ENCODE assay signal across 19 mouse cellular contexts in genomic region chr1:31096466-31096793, GRCm38 (mm10).
DNase-seq lines count a peak whose midpoint lies in the region; ATAC-seq and TF ChIP-seq lines count a peak whose summit lies in the region.
"Had no signal": no experiment of that assay in that cellular context is flagged by ENCODE, and none has a peak within 500 bp of the region (broad histone marks: within the 10 kb centered on the region; RNA-seq: fewer than 3 reads in every experiment).

No protein-coding gene starts in this region.

- no peaks in the 10 kb centered on the region for H3K9me3 ChIP-seq in lung, embryonic 14.5 days (ENCODE audit: low read depth, low read length)
- H3K9me3 ChIP-seq in embryonic facial prominence, embryonic 14.5 days (ENCODE audit: control insufficient read depth, low read length) = no peaks in the 10 kb centered on the region
- H3K9me3 ChIP-seq in liver, embryonic 14.5 days (ENCODE audit: control insufficient read depth, low read length) = no peaks in the 10 kb centered on the region
- H3K9me3 ChIP-seq in stomach, postnatal 0 days (ENCODE audit: control insufficient read depth, low read length) = no peaks in the 10 kb centered on the region
- H3K9me3 ChIP-seq: embryonic facial prominence, embryonic 12.5 days; heart, embryonic 12.5 days; hindbrain, embryonic 12.5 days; limb, embryonic 12.5 days; midbrain, embryonic 12.5 days; neural tube, embryonic 12.5 days had no signal

- no peak for DNase-seq in lung, embryonic 14.5 days
- DNase-seq in lung, adult 2 months = no peak
- DNase-seq in embryonic facial prominence, embryonic 14.5 days (ENCODE audit: low spot score) = no peak
- no peak for DNase-seq in liver, embryonic 14.5 days (ENCODE audit: low read depth in 3 of 3, low spot score in 3 of 3)
- peak; percentile 20 for DNase-seq in stomach, postnatal 0 days (ENCODE audit: low spot score)
- DNase-seq in cerebellum, adult 8-10 months = no peak
- no peak for DNase-seq in cerebellum, adult 11 months
- no peak for DNase-seq in cerebellum, adult 9-11 months
- DNase-seq: kidney, adult 9 months; kidney, postnatal 36 days had no signal

- no peak overlapping the region for H3K4me2 ChIP-seq in lung, embryonic 14.5 days
- no peak overlapping the region for H3K4me2 ChIP-seq in embryonic facial prominence, embryonic 14.5 days (ENCODE audit: low read depth, low read length)
- H3K4me2 ChIP-seq in liver, embryonic 14.5 days (ENCODE audit: low read depth) = no peak overlapping the region
- no peak overlapping the region; the same call in 1 of the 2 replicates for H3K4me2 ChIP-seq in stomach, postnatal 0 days (replicated peaks; ENCODE audit: low read depth)
- H3K4me2 ChIP-seq: embryonic facial prominence, embryonic 12.5 days; heart, embryonic 12.5 days; hindbrain, embryonic 12.5 days; limb, embryonic 12.5 days; midbrain, embryonic 12.5 days; neural tube, embryonic 12.5 days had no signal

- peaks cover 10% of the 10 kb centered on the region for H3K4me1 ChIP-seq in lung, embryonic 14.5 days (ENCODE audit: insufficient read depth)
- H3K4me1 ChIP-seq in lung, adult 2 months (ENCODE audit: control insufficient read depth, insufficient read depth, low read length) = peaks cover 8% of the 10 kb centered on the region; the same call in 1 of the 2 replicates
- peaks cover 3% of the 10 kb centered on the region; the same call in 1 of the 2 replicates for H3K4me1 ChIP-seq in embryonic facial prominence, embryonic 14.5 days (ENCODE audit: control insufficient read depth, insufficient read depth, low read length)
- H3K4me1 ChIP-seq in liver, embryonic 14.5 days (replicated peaks; ENCODE audit: control insufficient read depth in 2 of 2, insufficient read depth in 2 of 2, low read length in 1 of 2) = 0 out of 4 replicates have a peak, but pooled peaks cover 0 to 6% of the 10 kb centered on the region in 2 experiments
- H3K4me1 ChIP-seq in stomach, postnatal 0 days (replicated peaks; ENCODE audit: control insufficient read depth, insufficient read depth) = 0 out of 2 replicates have a peak, but pooled peaks cover 3% of the 10 kb centered on the region
- H3K4me1 ChIP-seq: hindbrain, embryonic 12.5 days; limb, embryonic 12.5 days; midbrain, embryonic 12.5 days; neural tube, embryonic 12.5 days had no signal

- no peaks in the 10 kb centered on the region for H3K36me3 ChIP-seq in lung, embryonic 14.5 days (ENCODE audit: insufficient read depth)
- H3K36me3 ChIP-seq in embryonic facial prominence, embryonic 14.5 days (ENCODE audit: control insufficient read depth, insufficient read depth, low read length) = no peaks in the 10 kb centered on the region
- no peaks in the 10 kb centered on the region for H3K36me3 ChIP-seq in liver, embryonic 14.5 days (replicated peaks; ENCODE audit: control insufficient read depth, insufficient read depth, low read depth)
- no peaks in the 10 kb centered on the region for H3K36me3 ChIP-seq in stomach, postnatal 0 days (ENCODE audit: control insufficient read depth, insufficient read depth, low read length)
- H3K36me3 ChIP-seq: embryonic facial prominence, embryonic 12.5 days; heart, embryonic 12.5 days; hindbrain, embryonic 12.5 days; limb, embryonic 12.5 days; midbrain, embryonic 12.5 days; neural tube, embryonic 12.5 days had no signal

- no peak for TF ChIP-seq POLR2A in lung, adult 2 months (IDR thresholded peaks at IDR 0.05; ENCODE audit: borderline replicate concordance, extremely low read depth, low read depth, low read length)

- peak overlapping the region; percentile 79; the same call in 1 of the 2 replicates for H3K27ac ChIP-seq in lung, embryonic 14.5 days (ENCODE audit: low read depth)
- H3K27ac ChIP-seq in embryonic facial prominence, embryonic 14.5 days (replicated peaks; ENCODE audit: low read depth, low read length) = no peak overlapping the region
- no peak overlapping the region for H3K27ac ChIP-seq in liver, embryonic 14.5 days
- 0 out of 2 replicates have a peak overlapping the region, but pooled peaks have one; percentile 36 for H3K27ac ChIP-seq in stomach, postnatal 0 days (replicated peaks)
- H3K27ac ChIP-seq: hindbrain, embryonic 12.5 days; limb, embryonic 12.5 days; midbrain, embryonic 12.5 days; neural tube, embryonic 12.5 days had no signal

- H3K4me3 ChIP-seq in lung, embryonic 14.5 days (ENCODE audit: low read depth, low read length) = no peak overlapping the region
- no peak overlapping the region for H3K4me3 ChIP-seq in lung, adult 2 months (replicated peaks; ENCODE audit: extremely low read depth, low read depth, low read length)
- no peak overlapping the region for H3K4me3 ChIP-seq in embryonic facial prominence, embryonic 14.5 days (ENCODE audit: low read depth, low read length)
- H3K4me3 ChIP-seq in liver, embryonic 14.5 days (ENCODE audit: insufficient read depth in 1 of 2, low read depth in 2 of 2, low read length in 2 of 2) = no peak overlapping the region
- no peak overlapping the region for H3K4me3 ChIP-seq in stomach, postnatal 0 days (ENCODE audit: low read depth, low read length)
- H3K4me3 ChIP-seq: embryonic facial prominence, embryonic 12.5 days; heart, embryonic 12.5 days; hindbrain, embryonic 12.5 days; limb, embryonic 12.5 days; midbrain, embryonic 12.5 days; neural tube, embryonic 12.5 days had no signal

- no peak for TF ChIP-seq EP300 in liver, embryonic 14.5 days (IDR thresholded peaks at IDR 0.05; ENCODE audit: low read depth)
- no peak for TF ChIP-seq EP300 in stomach, postnatal 0 days (optimal IDR thresholded peaks at IDR 0.05)

- no peak for TF ChIP-seq CTCF in lung, embryonic 14.5 days (IDR thresholded peaks at IDR 0.05; ENCODE audit: low read depth)
- no peak for TF ChIP-seq CTCF in lung, adult 2 months (IDR thresholded peaks at IDR 0.05; ENCODE audit: insufficient read depth, low read length)
- no peak for TF ChIP-seq CTCF in liver, embryonic 14.5 days (IDR thresholded peaks at IDR 0.05; ENCODE audit: low read depth)
- TF ChIP-seq CTCF in stomach, postnatal 0 days (IDR thresholded peaks at IDR 0.05; ENCODE audit: low read depth) = no peak

- no peak for ATAC-seq in lung, embryonic 14.5 days (ENCODE audit: insufficient read depth)
- peak; percentile 23; the same call in 1 of the 2 replicates for ATAC-seq in embryonic facial prominence, embryonic 14.5 days (ENCODE audit: low read depth)
- ATAC-seq in liver, embryonic 14.5 days (ENCODE audit: insufficient read depth) = peak; percentile 37; the same call in 1 of the 2 replicates
- ATAC-seq in stomach, postnatal 0 days (ENCODE audit: low FRiP score, low TSS enrichment) = no peak
- ATAC-seq: activated CD4-positive, CD25-positive, alpha-beta regulatory T cell, adult 4 months; forebrain, embryonic 16.5 days had no signal

- H3K9ac ChIP-seq in lung, embryonic 14.5 days = no peak overlapping the region
- no peak overlapping the region for H3K9ac ChIP-seq in embryonic facial prominence, embryonic 14.5 days (ENCODE audit: low read depth, low read length)
- H3K9ac ChIP-seq in liver, embryonic 14.5 days (replicated peaks) = no peak overlapping the region
- no peak overlapping the region for H3K9ac ChIP-seq in stomach, postnatal 0 days (ENCODE audit: low read length)
- H3K9ac ChIP-seq: embryonic facial prominence, embryonic 12.5 days; heart, embryonic 12.5 days; hindbrain, embryonic 12.5 days; limb, embryonic 12.5 days; midbrain, embryonic 12.5 days; neural tube, embryonic 12.5 days had no signal

- 41% methylated on average over 2 of the region's 2 CpGs for WGBS in lung, embryonic 14.5 days
- 50% methylated on average over 2 of the region's 2 CpGs for WGBS in lung, adult 2 months
- 28% methylated on average over 2 of the region's 2 CpGs for WGBS in embryonic facial prominence, embryonic 14.5 days
- 31% methylated on average over 2 of the region's 2 CpGs for WGBS in liver, embryonic 14.5 days (ENCODE audit: insufficient replicate concordance)
- 39% methylated on average over 2 of the region's 2 CpGs for WGBS in stomach, postnatal 0 days

- no peaks in the 10 kb centered on the region for H3K27me3 ChIP-seq in lung, embryonic 14.5 days (ENCODE audit: insufficient read depth, low read length)
- H3K27me3 ChIP-seq in embryonic facial prominence, embryonic 14.5 days (replicated peaks; ENCODE audit: control insufficient read depth, insufficient read depth, low read length) = no peaks in the 10 kb centered on the region
- H3K27me3 ChIP-seq in liver, embryonic 14.5 days (ENCODE audit: control insufficient read depth, insufficient read depth, low read length) = no peaks in the 10 kb centered on the region
- H3K27me3 ChIP-seq in stomach, postnatal 0 days (ENCODE audit: control insufficient read depth, insufficient read depth, low read length) = no peaks in the 10 kb centered on the region
- H3K27me3 ChIP-seq: embryonic facial prominence, embryonic 12.5 days; heart, embryonic 12.5 days; hindbrain, embryonic 12.5 days; limb, embryonic 12.5 days; midbrain, embryonic 12.5 days; neural tube, embryonic 12.5 days; Patski had no signal

Comparison
In these comparisons a context has a peak if more than half of its experiments do, and no peak if none do; other contexts are left out.
1. ATAC-seq: peak in embryonic facial prominence, embryonic 14.5 days (single experiment) and liver, embryonic 14.5 days (single experiment); none in lung, embryonic 14.5 days (single experiment) and stomach, postnatal 0 days (single experiment).
2. H3K27ac ChIP-seq: peak in lung, embryonic 14.5 days (single experiment) and stomach, postnatal 0 days (single experiment); none in embryonic facial prominence, embryonic 14.5 days (single experiment) and liver, embryonic 14.5 days (single experiment).